In the genomic region with DNA sequence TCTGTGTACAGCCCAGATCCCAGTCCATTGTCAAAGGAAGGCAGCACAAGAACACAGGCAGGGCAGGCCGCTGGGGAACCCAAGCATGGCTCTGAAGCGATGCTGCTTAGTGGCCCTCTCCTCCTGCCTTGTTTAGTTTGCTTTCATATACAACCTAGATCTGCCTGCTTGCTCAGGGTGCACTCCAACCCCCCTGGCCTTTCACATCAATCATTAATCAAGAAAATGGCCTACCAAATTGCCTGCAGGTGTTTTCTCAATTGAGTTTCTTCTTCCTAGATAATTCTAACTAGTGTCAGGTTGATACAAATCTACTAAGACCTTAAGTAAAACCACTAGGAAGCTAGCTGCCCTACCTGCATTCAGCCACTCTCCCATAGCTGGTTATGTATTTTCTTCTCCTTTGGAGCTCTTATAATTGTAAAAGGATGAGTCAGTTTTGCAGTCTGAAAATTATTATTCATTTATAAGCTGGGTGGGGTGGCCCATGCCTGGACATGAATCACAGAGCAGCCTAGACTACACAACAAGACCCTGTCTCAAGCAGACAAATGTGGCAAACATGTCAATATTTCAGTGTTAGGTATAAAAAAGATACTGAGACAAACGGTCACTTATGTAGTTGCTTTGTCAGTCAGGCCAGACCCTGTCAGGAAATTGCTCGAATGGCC, we compare ENCODE assay signal across 9 mouse cellular contexts. TPM values are rescaled to one million over a fixed set of nuclear protein-coding genes. Genes with fewer than 3 reads are reported as not detected.
DNase-seq lines count a peak whose midpoint lies in the region; ATAC-seq and TF ChIP-seq lines count a peak whose summit lies in the region.
"Had no signal": no experiment of that assay in that cellular context is flagged by ENCODE, and none has a peak within 500 bp of the region (broad histone marks: within the 10 kb centered on the region; RNA-seq: fewer than 3 reads in every experiment).

No protein-coding gene starts in this region.

- 0 out of 2 replicates have a peak overlapping the region, but pooled peaks have one; percentile 18 for H3K4me2 ChIP-seq in lung, postnatal 0 days (replicated peaks; ENCODE audit: low read depth, low read length)
- H3K4me2 ChIP-seq in stomach, embryonic 16.5 days (ENCODE audit: low read depth, low read length), result peak overlapping the region; percentile 26

- H3K27me3 ChIP-seq in lung, postnatal 0 days (replicated peaks; ENCODE audit: insufficient read depth, low read length), result no peaks in the 10 kb centered on the region
- H3K27me3 ChIP-seq in stomach, embryonic 16.5 days (ENCODE audit: control insufficient read depth, insufficient read depth, low read length), result no peaks in the 10 kb centered on the region

- no peak for TF ChIP-seq EP300 in lung, postnatal 0 days (IDR thresholded peaks at IDR 0.05)

- no peaks in the 10 kb centered on the region for H3K9me3 ChIP-seq in lung, postnatal 0 days (ENCODE audit: low read length)
- no peaks in the 10 kb centered on the region for H3K9me3 ChIP-seq in stomach, embryonic 16.5 days (replicated peaks; ENCODE audit: control insufficient read depth, low read length)

- peaks cover 17% of the 10 kb centered on the region for H3K4me1 ChIP-seq in lung, postnatal 0 days (ENCODE audit: insufficient read depth, low read depth, low read length)
- peaks cover 18% of the 10 kb centered on the region for H3K4me1 ChIP-seq in stomach, embryonic 16.5 days (ENCODE audit: control insufficient read depth, insufficient read depth, low read length)

- peak overlapping the region; percentile 63 for H3K27ac ChIP-seq in lung, postnatal 0 days (ENCODE audit: low read length)
- H3K27ac ChIP-seq in stomach, embryonic 16.5 days (ENCODE audit: low read length), result peak overlapping the region; percentile 90

- WGBS in lung, postnatal 0 days, result 44% methylated on average over 4 of the region's 4 CpGs
- 52% methylated on average over 4 of the region's 4 CpGs for WGBS in stomach, embryonic 16.5 days

- H3K9ac ChIP-seq in lung, postnatal 0 days (replicated peaks; ENCODE audit: low read depth), result no peak overlapping the region
- H3K9ac ChIP-seq in stomach, embryonic 16.5 days (ENCODE audit: low read length), result peak overlapping the region; percentile 54; the same call in 1 of the 2 replicates

- no peaks in the 10 kb centered on the region for H3K36me3 ChIP-seq in lung, postnatal 0 days (ENCODE audit: insufficient read depth, low read length)
- no peaks in the 10 kb centered on the region for H3K36me3 ChIP-seq in stomach, embryonic 16.5 days (ENCODE audit: control insufficient read depth, insufficient read depth, low read length)

- no peak overlapping the region for H3K4me3 ChIP-seq in lung, postnatal 0 days (ENCODE audit: low read depth, low read length)
- no peak overlapping the region for H3K4me3 ChIP-seq in stomach, embryonic 16.5 days (replicated peaks; ENCODE audit: low read length)

- DNase-seq in heart, adult 11 months, result peak; percentile 85
- no peak for DNase-seq in heart, adult 8-10 months (ENCODE audit: low spot score)
- no peak for DNase-seq in lung, postnatal 0 days (ENCODE audit: low spot score)
- DNase-seq in lung, postnatal 14 days, result no peak
- peak; percentile 25 for DNase-seq in kidney, postnatal 14 days
- no peak for DNase-seq in right cerebral cortex, adult 18-20 months
- no peak for DNase-seq in layer of hippocampus, postnatal 36 days
- DNase-seq: cerebellum, adult 9-10 months had no signal

- no peak for TF ChIP-seq CTCF in lung, postnatal 0 days (IDR thresholded peaks at IDR 0.05)

- ATAC-seq in lung, postnatal 0 days, result 0 out of 2 replicates have a peak, but pooled peaks have one; percentile 9
- peak; percentile 21; the same call in 1 of the 2 replicates for ATAC-seq in stomach, embryonic 16.5 days (ENCODE audit: insufficient read depth, low FRiP score)

RNA-seq across cellular contexts. Expression of gene Adk, which starts 35.2 kb away (rescaled TPM):
- total RNA-seq in heart, adult 8-10 months (2022), result 100 to 1,000 TPM; 233 to 260 (median 250) TPM
- polyA plus RNA-seq in lung, postnatal 0 days (2015; fragmentation: Nextera tagmentation; extraction: Ambion mirVana), result 238 and 275 TPM in 2 replicates
- 138 and 151 TPM in 2 replicates for polyA plus RNA-seq in stomach, embryonic 16.5 days (2015; fragmentation: Nextera tagmentation; extraction: Ambion mirVana)
- 10 to 100 TPM; 62.6 to 77.3 TPM for total RNA-seq in layer of hippocampus, postnatal 36 days (2021)

RNA-seq across cellular contexts. Expression of gene Ap3m1, which starts 35.2 kb away (rescaled TPM):
- total RNA-seq in heart, adult 8-10 months (2022), result 10 to 100 TPM; 50.5 to 59.8 (median 57.0) TPM
- polyA plus RNA-seq in lung, postnatal 0 days (2015; fragmentation: Nextera tagmentation; extraction: Ambion mirVana), result 39.3 and 41.1 TPM in 2 replicates
- polyA plus RNA-seq in stomach, embryonic 16.5 days (2015; fragmentation: Nextera tagmentation; extraction: Ambion mirVana), result 66.4 and 73.8 TPM in 2 replicates
- 10 to 100 TPM; 76.3 to 78.0 TPM for total RNA-seq in layer of hippocampus, postnatal 36 days (2021)

Comparison
In these comparisons a context has a peak if more than half of its experiments do, and no peak if none do; other contexts are left out.
1. DNase-seq: peak in heart, adult 11 months (single experiment) and kidney, postnatal 14 days (single experiment); none in heart, adult 8-10 months (single experiment), lung, postnatal 0 days (single experiment), lung, postnatal 14 days (single experiment), right cerebral cortex, adult 18-20 months (single experiment) and layer of hippocampus, postnatal 36 days (0 of 2).